Mouse (Mus musculus) forebrain, embryonic 11.5 days (tissue): ENCODE measurements at regions not wholly inside any gene's neighbourhood (a gene's known extent, or its start where the extent isn't known, plus 50 kb on each side); places are given as distances from the start of the nearest gene placed in this dataset.
"Not testable (repeated sequence)": the region's sequence is repeated elsewhere in the genome, so short reads cannot be mapped to it uniquely, and the experiment has no call there.

Experiments used
- ATAC-seq: fragments of 200-750 bp; cut with Nextera tagmentation; replicated peaks from 2 replicates; pipeline ENCODE4 v1.8.0; 2017; ENCODE audit warnings: moderate TSS enrichment; ENCODE audit not compliant: low FRiP score
- DNase-seq: peaks from one replicate; pipeline ENCODE4 v3.0.0-alpha.2; 2017; ENCODE audit warnings: low spot score
- H3K27ac ChIP-seq: fragments of 300-500 bp; sonication (generic); 2 replicates; pipeline ENCODE4 v1.5.1; 2014; ENCODE audit warnings: low read depth, low read length
- H3K27me3 ChIP-seq: fragments of 300-500 bp; sonication (generic); 2 replicates; pipeline ENCODE4 v1.6.1; 2014; ENCODE audit warnings: mild to moderate bottlenecking, low read length, mixed read lengths; ENCODE audit not compliant: control insufficient read depth, insufficient read depth
- H3K36me3 ChIP-seq: fragments of 300-500 bp; sonication (generic); 2 replicates; pipeline ENCODE4 v1.6.1; 2014; ENCODE audit warnings: mild to moderate bottlenecking, low read length, moderate library complexity, mixed read lengths; ENCODE audit not compliant: control insufficient read depth, insufficient read depth
- H3K4me1 ChIP-seq: fragments of 300-500 bp; sonication (generic); replicated peaks from 2 replicates; pipeline ENCODE4 v1.6.1; 2014; ENCODE audit warnings: low read length, mixed read lengths; ENCODE audit not compliant: control insufficient read depth, insufficient read depth
- H3K4me2 ChIP-seq: fragments of 300-500 bp; sonication (generic); 2 replicates; pipeline ENCODE4 v1.6.1; 2014; ENCODE audit warnings: low read depth, mild to moderate bottlenecking, low read length, moderate library complexity, mixed read lengths; ENCODE audit not compliant: severe bottlenecking
- H3K4me3 ChIP-seq: fragments of 300-500 bp; sonication (generic); 2 replicates; pipeline ENCODE4 v1.5.1; 2014; ENCODE audit warnings: low read depth, low read length
- H3K9ac ChIP-seq: fragments of 300-500 bp; sonication (generic); 2 replicates; pipeline ENCODE4 v1.6.1; 2014; ENCODE audit warnings: low read length
- H3K9me3 ChIP-seq: fragments of 300-500 bp; sonication (generic); 2 replicates; pipeline ENCODE4 v1.6.1; 2016; ENCODE audit warnings: low read length, mixed read lengths; ENCODE audit not compliant: control insufficient read depth
- WGBS: fragments of 180-500 bp; shearing (Covaris S2); extraction: QIAGEN DNeasy Blood & Tissue Kit; methylation state at CpG from one replicate; pipeline ENCODE4 v1.1.7; 2014; 5-methylcytosine and 5-hydroxymethylcytosine counted together

- ATAC-seq = no peak
- 53% methylated on average over 8 of the region's 8 CpGs for WGBS
- Histone ChIP-seq H3K4me2 (no peak overlapping the region), H3K36me3 (no peaks in the 10 kb centered on the region), H3K4me1 (no peaks in the 10 kb centered on the region), H3K27me3 (no peaks in the 10 kb centered on the region), H3K9me3 (no peaks in the 10 kb centered on the region), H3K27ac (no peak overlapping the region), H3K9ac (no peak overlapping the region), H3K4me3 (no peak overlapping the region)
- DNase-seq = no peak
Measured at GRCm38 (mm10) chr10:99580191-99580590, 179.3 kb downstream of the Csl start.

- H3K9me3 ChIP-seq = no peaks in the 10 kb centered on the region
- no peaks in the 10 kb centered on the region for H3K4me1 ChIP-seq
- ATAC-seq (no peak), DNase-seq (no peak)
- no peak overlapping the region for H3K4me2 ChIP-seq
- no peaks in the 10 kb centered on the region for H3K27me3 ChIP-seq
- H3K36me3 ChIP-seq = no peaks in the 10 kb centered on the region
- 89% methylated on average over 8 of the region's 8 CpGs for WGBS
- no peak overlapping the region for H3K4me3 ChIP-seq
- H3K27ac ChIP-seq = no peak overlapping the region
- no peak overlapping the region for H3K9ac ChIP-seq
Measured at GRCm38 (mm10) chr10:99581074-99581473, 178.4 kb downstream of the Csl start.

GRCm38 (mm10) chr10:99584855-99585254 is 174.6 kb downstream of the Csl start:
- Histone ChIP-seq H3K4me1 (no peaks in the 10 kb centered on the region), H3K27me3 (no peaks in the 10 kb centered on the region), H3K4me3 (no peak overlapping the region), H3K9me3 (no peaks in the 10 kb centered on the region), H3K9ac (no peak overlapping the region), H3K36me3 (no peaks in the 10 kb centered on the region), H3K27ac (no peak overlapping the region), H3K4me2 (no peak overlapping the region)
- ATAC-seq (no peak), DNase-seq (no peak)
- WGBS = 82% methylated on average over 2 of the region's 2 CpGs

GRCm38 (mm10) chr10:99592220-99592619 is 167.2 kb downstream of the Csl start:
- 64% methylated on average over 9 of the region's 9 CpGs for WGBS

GRCm38 (mm10) chr10:99595659-99596058 is 163.8 kb downstream of the Csl start:
- no peaks in the 10 kb centered on the region for H3K4me1 ChIP-seq
- no peaks in the 10 kb centered on the region for H3K9me3 ChIP-seq
- H3K4me3 ChIP-seq = no peak overlapping the region
- no peak overlapping the region for H3K4me2 ChIP-seq
- ATAC-seq = no peak
- H3K9ac ChIP-seq = no peak overlapping the region
- no peak for DNase-seq
- H3K27ac ChIP-seq = no peak overlapping the region
- no peaks in the 10 kb centered on the region for H3K36me3 ChIP-seq
- WGBS = 89% methylated on average over 14 of the region's 14 CpGs
- no peaks in the 10 kb centered on the region for H3K27me3 ChIP-seq

More at GRCm38 (mm10) chr10:99592220-99592619, 167.2 kb downstream of the Csl start:
- ATAC-seq (no peak), DNase-seq (peak; percentile 53)
- Histone ChIP-seq H3K9ac (no peak overlapping the region), H3K27me3 (no peaks in the 10 kb centered on the region), H3K4me2 (no peak overlapping the region), H3K4me1 (no peaks in the 10 kb centered on the region), H3K36me3 (no peaks in the 10 kb centered on the region), H3K4me3 (no peak overlapping the region), H3K27ac (no peak overlapping the region), H3K9me3 (no peaks in the 10 kb centered on the region)

- H3K9ac ChIP-seq = peak overlapping the region; percentile 59
- H3K27me3 ChIP-seq, H3K36me3 ChIP-seq, H3K27ac ChIP-seq, DNase-seq, H3K4me1 ChIP-seq, H3K9me3 ChIP-seq: not testable (repeated sequence)
- H3K4me2 ChIP-seq = peak overlapping the region; percentile 50
- 37% methylated on average over 23 of the region's 34 CpGs for WGBS
- peak; percentile 70 for ATAC-seq
- H3K4me3 ChIP-seq = peak overlapping the region; percentile 34
Measured at GRCm38 (mm10) chr10:99599142-99600120, 160.0 kb downstream of the Csl start.

GRCm38 (mm10) chr10:99602331-99602730 is 157.1 kb downstream of the Csl start:
- DNase-seq = no peak
- Histone ChIP-seq H3K27ac (no peak overlapping the region), H3K4me2 (no peak overlapping the region), H3K9ac (no peak overlapping the region), H3K27me3 (no peaks in the 10 kb centered on the region), H3K4me3 (no peak overlapping the region), H3K9me3 (no peaks in the 10 kb centered on the region), H3K36me3 (no peaks in the 10 kb centered on the region), H3K4me1 (no peaks in the 10 kb centered on the region)
- 90% methylated on average over 5 of the region's 5 CpGs for WGBS
- no peak for ATAC-seq

GRCm38 (mm10) chr10:99604172-99604571 is 155.3 kb downstream of the Csl start:
- DNase-seq (no peak), ATAC-seq (no peak)
- Histone ChIP-seq H3K4me1 (no peaks in the 10 kb centered on the region), H3K27ac (no peak overlapping the region), H3K36me3 (no peaks in the 10 kb centered on the region), H3K4me2 (no peak overlapping the region), H3K9ac (no peak overlapping the region), H3K27me3 (no peaks in the 10 kb centered on the region), H3K9me3 (no peaks in the 10 kb centered on the region), H3K4me3 (no peak overlapping the region)
- WGBS = 91% methylated on average over 1 of the region's 1 CpGs

GRCm38 (mm10) chr10:99608477-99608876 is 151.0 kb downstream of the Csl start:
- ATAC-seq (no peak), DNase-seq (no peak)
- no peak overlapping the region for H3K4me3 ChIP-seq
- no peaks in the 10 kb centered on the region for H3K9me3 ChIP-seq
- no peak overlapping the region for H3K27ac ChIP-seq
- H3K27me3 ChIP-seq = no peaks in the 10 kb centered on the region
- H3K4me2 ChIP-seq = no peak overlapping the region
- no peak overlapping the region for H3K9ac ChIP-seq
- H3K36me3 ChIP-seq = no peaks in the 10 kb centered on the region
- WGBS = 90% methylated on average over 10 of the region's 10 CpGs
- H3K4me1 ChIP-seq = no peaks in the 10 kb centered on the region
